Mouse (Mus musculus): ENCODE data around the gene Bmp4. TPM values are rescaled to one million over a fixed set of nuclear protein-coding genes. Genes with fewer than 3 reads are reported as not detected.

The Bmp4 gene
- total RNA-seq, 2 experiments from 2014 or later, result 14.4 to 20.5 TPM

- intact Hi-C loops (cut with DNase I), result loop anchor here (2.0 to 5.0 kb wide), 4 partner anchors 80 to 316 kb away; no protein-coding TSS in a partner anchor
- DNase-seq, result peak; percentile 32 to 40
Measured at GRCm38 (mm10) chr14:46386478-46387356, 3.8 kb downstream of the Bmp4 start.

GRCm38 (mm10) chr14:46385701-46386477 is 4.6 kb downstream of the Bmp4 start:
- intact Hi-C loops (cut with DNase I), result loop anchor here (2.0 to 5.0 kb wide), 4 partner anchors 79 to 316 kb away; no protein-coding TSS in a partner anchor

DNA sequence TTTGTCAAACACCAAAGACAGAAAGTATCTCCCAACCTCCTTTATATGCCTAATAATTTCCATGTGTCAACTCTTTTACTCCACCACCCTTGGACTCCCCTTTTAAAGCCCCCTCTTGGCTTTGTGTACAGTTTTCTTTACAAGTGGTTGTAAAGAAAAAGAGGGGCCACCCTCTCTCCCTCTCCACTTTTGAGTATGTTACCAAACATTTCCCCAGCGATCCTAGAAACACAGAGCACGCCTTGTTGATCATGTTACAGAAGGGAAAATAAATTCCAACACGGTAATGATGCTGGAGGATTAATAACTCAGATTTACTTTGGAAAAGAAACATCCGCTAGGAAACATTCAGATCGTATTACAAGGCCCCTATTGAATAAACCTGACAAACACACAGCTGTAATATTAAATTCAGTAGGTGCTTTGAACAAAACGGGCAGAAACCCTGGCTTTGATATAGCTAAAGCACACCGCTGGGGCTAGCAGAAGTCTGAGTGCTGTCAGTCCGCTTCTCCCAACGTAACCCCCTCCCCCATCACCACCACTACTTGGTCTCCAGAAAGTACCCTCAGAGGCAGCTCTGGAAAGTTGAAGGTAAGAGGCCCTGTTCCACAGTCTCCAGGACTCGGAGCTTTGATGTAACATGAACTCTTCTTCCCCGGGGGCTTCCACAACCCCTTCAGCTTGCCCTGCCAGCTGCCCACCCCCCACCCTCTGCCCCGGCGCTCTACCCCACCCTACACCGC is 5.3 kb downstream of the Bmp4 start:
- intact Hi-C loops (cut with DNase I), result loop anchor here (5.0 kb wide), 3 partner anchors 143 to 317 kb away; no protein-coding TSS in a partner anchor
- peak in 1 of 2 experiments; percentile 17 for DNase-seq

More at GRCm38 (mm10) chr14:46385701-46386477, 4.6 kb downstream of the Bmp4 start:
- DNase-seq, result peak in 1 of 2 experiments; percentile 34

GRCm38 (mm10) chr14:46381457-46381856 is 9.0 kb downstream of the Bmp4 start:
- DNase-seq, result peak; percentile 45 to 57
- intact Hi-C loops (cut with DNase I), result no loop called here

DNA sequence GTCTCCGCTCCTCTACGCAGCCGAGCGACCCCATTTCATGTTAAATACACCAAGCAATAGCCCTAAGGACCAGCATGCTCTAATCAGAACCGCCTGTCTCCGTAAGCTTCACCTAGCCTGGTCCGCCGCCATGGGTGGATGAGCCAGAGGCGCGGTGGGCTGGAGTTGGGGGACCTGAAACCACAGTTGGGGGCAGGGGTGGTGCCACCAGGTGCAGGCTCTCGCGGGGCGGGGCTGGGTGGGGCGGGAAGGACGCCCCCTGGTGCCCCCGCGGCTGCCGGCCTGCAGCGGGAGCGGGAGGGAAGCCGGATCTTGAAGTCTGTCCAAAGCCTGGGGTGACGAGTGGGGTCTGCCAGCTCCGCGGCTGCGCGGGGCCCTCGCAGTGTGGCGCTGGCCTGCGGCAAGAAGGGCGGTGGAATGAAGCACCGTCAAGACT is 10.2 kb downstream of the Bmp4 start:
- intact Hi-C loops (cut with DNase I), result no loop called here
- peak; percentile 23 to 31 for DNase-seq

DNA sequence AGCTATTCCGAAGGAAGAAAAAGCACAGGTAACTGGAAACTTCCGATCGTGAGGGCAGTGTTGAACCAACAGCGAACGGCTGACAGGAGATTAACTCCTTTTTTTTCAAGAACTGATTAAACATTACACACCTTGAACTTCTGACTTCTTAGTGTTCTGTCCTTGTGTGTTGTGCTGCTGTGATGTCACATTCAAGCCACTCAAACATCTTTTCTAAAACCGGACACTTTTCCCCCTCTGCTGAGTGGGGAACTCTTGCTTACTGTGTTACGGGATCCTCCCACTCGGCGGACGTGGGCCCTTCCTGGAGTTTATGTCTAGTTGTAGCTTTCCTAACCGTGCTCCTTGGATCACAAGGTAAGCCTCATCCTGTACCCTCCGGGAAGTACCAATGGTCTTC is 11.2 kb downstream of the Bmp4 start, which contains the start of gene Gm15217:
Gene Gm15217, plus strand, starts transcription at position 130 of the 400 bp plus-strand sequence.
- DNase-seq, result no peak
- intact Hi-C loops (cut with DNase I), result no loop called here

- no peak for DNase-seq
- intact Hi-C loops (cut with DNase I), result no loop called here
Measured at GRCm38 (mm10) chr14:46375796-46376195, 14.7 kb downstream of the Bmp4 start.

DNA sequence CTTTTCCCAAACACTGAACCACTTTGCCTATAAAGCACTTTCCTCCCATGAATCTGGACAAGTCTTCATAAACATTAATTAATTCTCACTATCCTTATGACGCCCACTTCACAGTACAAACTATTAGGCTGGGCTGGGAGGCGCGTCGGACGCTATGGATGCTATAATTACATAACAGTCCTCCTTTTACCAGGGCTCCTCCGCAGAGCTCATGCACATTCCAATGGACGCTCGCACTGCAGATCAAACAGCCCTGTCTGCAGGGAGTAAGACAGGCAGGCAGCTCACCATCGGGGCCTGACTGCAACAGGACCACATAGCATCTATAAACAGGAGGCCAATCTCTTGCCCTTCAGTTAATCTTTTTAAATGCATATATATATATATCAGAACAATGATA is 18.0 kb downstream of the Bmp4 start:
- no peak for DNase-seq
- intact Hi-C loops (cut with DNase I), result no loop called here

DNA sequence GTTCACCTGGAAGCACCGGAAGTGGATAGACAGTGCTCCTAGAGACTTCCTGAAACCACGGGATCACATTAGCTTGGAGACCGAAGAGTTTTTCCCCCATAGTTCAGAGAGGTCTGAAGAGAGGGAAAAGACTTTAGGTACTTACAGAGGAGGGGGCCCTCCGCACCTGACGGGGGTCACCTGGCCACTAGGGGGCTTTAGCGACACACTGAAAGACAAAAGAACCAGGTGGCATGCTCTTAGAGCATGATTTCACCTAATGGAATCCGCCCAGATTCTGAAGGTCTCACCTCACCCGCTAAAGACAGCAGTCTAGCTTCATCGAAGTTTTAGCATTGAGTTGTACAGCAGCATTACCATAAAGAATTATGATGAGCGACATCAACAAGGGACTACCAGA is 27.3 kb downstream of the Bmp4 start:
- intact Hi-C loops (cut with DNase I), result no loop called here

DNA sequence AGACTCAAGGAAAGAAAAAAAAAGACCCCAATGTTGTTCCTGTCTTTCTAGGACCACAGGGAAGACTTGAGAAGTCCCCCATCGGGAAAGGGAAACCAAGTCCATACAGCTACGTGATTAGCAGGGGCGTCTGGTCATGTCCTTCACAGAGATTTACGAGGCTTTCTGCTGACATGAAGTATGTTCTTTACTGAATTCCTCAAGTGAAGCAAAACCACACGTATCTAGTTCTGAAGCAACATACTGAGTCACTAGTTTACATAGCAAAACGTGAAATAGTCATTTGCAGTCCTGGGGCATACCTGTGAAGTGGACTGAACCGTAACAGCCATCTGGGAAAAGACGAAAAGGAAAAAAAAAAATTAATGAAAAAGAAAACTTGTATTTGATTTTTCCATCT is 32.8 kb downstream of the Bmp4 start:
- no peak for DNase-seq
- intact Hi-C loops (cut with DNase I), result no loop called here

More for the DNA sequence above, 27.3 kb downstream of the Bmp4 start:
- DNase-seq, result no peak

DNA sequence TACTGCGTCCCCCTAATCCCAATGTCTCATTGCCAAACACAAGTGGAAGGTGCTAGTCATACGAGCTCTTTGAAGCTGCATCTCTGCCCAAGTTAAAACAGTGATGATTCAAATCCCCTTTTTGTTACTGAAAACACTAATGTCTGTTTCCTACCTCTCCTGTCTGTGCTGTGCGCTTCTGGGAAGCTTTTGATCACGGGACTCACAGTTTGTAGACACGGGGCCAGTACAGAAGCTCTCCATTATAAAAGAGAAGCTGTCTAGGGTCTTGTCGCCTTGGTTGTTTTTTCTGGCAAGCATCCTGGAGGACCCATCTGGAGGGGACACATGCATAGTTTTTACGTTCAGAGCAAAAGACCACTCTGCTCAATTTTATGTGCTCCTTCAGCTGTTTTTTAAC is 33.2 kb downstream of the Bmp4 start:
- DNase-seq, result no peak
- intact Hi-C loops (cut with DNase I), result no loop called here

GRCm38 (mm10) chr14:46344750-46345149 is 45.7 kb downstream of the Bmp4 start:
- DNase-seq, result no peak
- intact Hi-C loops (cut with DNase I), result no loop called here

DNA sequence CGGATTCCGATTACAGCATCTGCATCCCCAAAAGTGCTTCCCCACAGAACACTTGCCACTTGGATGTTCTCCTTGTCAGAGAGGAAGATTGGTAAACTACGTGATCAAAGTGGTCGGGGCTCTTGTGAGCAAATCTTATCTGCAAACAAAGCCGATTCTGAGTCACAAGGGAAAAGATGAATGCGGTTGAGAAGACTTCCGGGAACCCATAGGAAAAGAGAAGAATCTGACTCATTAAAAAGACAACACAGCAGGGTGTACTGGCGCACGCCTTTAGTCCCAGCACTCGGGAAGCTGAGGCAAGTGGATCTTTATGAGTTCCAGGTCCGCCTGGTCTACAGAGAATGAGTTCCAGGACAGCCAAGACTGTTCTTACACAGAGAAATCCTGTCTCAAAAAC is 51.7 kb downstream of the Bmp4 start:
- intact Hi-C loops (cut with DNase I), result no loop called here
- DNase-seq, result no peak

Other genes with a start within 250 kb of the Bmp4 start
- gene Gm15217, start 11.3 kb downstream of the Bmp4 start, total RNA-seq (2021), result not detected